Mouse (Mus musculus): ENCODE measurements around the gene Tead4.

- TF ChIP-seq CTCF (IDR thresholded peaks at IDR 0.05; ENCODE audit: low read depth) (no peak), EP300 (IDR thresholded peaks at IDR 0.05; ENCODE audit: low read depth) (no peak)
Observed at GRCm38 (mm10) chr6:128236581-128236980, 64.0 kb downstream of the Tead4 start.

All from liver, postnatal 0 days (tissue).